Mouse (Mus musculus) forebrain, embryonic 14.5 days (tissue): ENCODE measurements around the gene Kcnq2. TPM values are rescaled to one million over a fixed set of nuclear protein-coding genes. Genes with fewer than 3 reads are reported as not detected.

Experiments
- ATAC-seq: fragments of 200-750 bp; cut with Nextera tagmentation; 2 replicates; pipeline ENCODE4 v1.8.0; 2017; ENCODE audit warnings: mild to moderate bottlenecking, moderate library complexity
- DNase-seq: peaks from one replicate; pipeline ENCODE4 v3.0.0-alpha.2; 2015; ENCODE audit warnings: low spot score
- H3K27ac ChIP-seq: fragments of 300-500 bp; sonication (generic); 2 replicates; pipeline ENCODE4 v1.5.1; 2014; ENCODE audit warnings: low read depth, mild to moderate bottlenecking, control low read depth, low read length, moderate library complexity
- H3K27me3 ChIP-seq: fragments of 300-500 bp; sonication (generic); replicated peaks from 2 replicates; pipeline ENCODE4 v1.6.1; 2014; ENCODE audit warnings: low read length, control low read depth, mixed read lengths; ENCODE audit not compliant: control insufficient read depth, insufficient read depth
- H3K36me3 ChIP-seq: fragments of 300-500 bp; sonication (generic); 2 replicates; pipeline ENCODE4 v1.6.1; 2014; ENCODE audit warnings: low read length, control low read depth; ENCODE audit not compliant: control insufficient read depth, insufficient read depth
- H3K4me1 ChIP-seq: fragments of 300-500 bp; sonication (generic); 2 replicates; pipeline ENCODE4 v1.6.1; 2014; ENCODE audit warnings: antibody characterized with exemption, low read length, control low read depth; ENCODE audit not compliant: control insufficient read depth, insufficient read depth
- H3K4me2 ChIP-seq: fragments of 300-500 bp; sonication (generic); 2 replicates; pipeline ENCODE4 v1.6.1; 2014; ENCODE audit warnings: mild to moderate bottlenecking, control low read depth, low read length
- H3K4me3 ChIP-seq: fragments of 300-500 bp; sonication (generic); 2 replicates; pipeline ENCODE4 v1.5.1; 2014; ENCODE audit warnings: low read depth, low read length, control low read depth
- H3K9ac ChIP-seq: fragments of 300-500 bp; sonication (generic); 2 replicates; pipeline ENCODE4 v1.6.1; 2014; ENCODE audit warnings: mild to moderate bottlenecking, low read length, control low read depth, moderate library complexity
- H3K9me3 ChIP-seq: fragments of 300-500 bp; sonication (generic); replicated peaks from 2 replicates; pipeline ENCODE4 v1.6.1; 2016; ENCODE audit warnings: low read length, control low read depth, mixed read lengths; ENCODE audit not compliant: control insufficient read depth
- WGBS: fragments of 180-500 bp; shearing (Covaris S2); extraction: QIAGEN DNeasy Blood & Tissue Kit; methylation state at CpG from one replicate; pipeline ENCODE4 v1.1.7; 2014; 5-methylcytosine and 5-hydroxymethylcytosine counted together
- polyA plus RNA-seq: library from polyadenylated mRNA; unstranded; fragments of >200 nt; fragmentation: Nextera tagmentation; extraction: Ambion mirVana; gene quantifications from 2 replicates; pipeline ENCODE4 v1.2.1, GENCODE M21; 2014

The Kcnq2 gene
- polyA plus RNA-seq, 1 experiment from 2014 or later = 22.8 TPM

DNA sequence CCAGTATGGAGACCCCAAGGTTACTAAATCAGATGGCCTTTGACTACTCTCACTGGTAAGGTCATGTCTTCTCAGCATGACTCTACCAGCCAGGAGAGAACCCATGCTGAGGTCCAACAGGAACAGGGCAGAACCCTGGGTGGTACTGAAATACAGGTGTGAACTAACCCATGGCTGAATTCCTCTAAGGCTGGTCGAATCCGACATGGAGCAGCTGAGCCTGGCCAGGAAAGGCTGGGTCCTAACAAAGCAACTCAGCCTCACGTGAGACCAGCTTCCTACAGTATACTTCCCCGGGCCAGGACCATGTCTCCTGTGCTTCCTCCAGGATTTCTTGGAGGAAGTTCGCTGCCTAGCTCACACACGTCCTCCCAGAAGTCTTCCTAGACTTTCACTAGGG lies 98.5 kb downstream of the Kcnq2 start:
- Histone ChIP-seq H3K9ac (no peak overlapping the region), H3K27ac (no peak overlapping the region), H3K4me2 (no peak overlapping the region), H3K4me3 (no peak overlapping the region), H3K27me3 (peaks cover 18% of the 10 kb centered on the region), H3K4me1 (no peaks in the 10 kb centered on the region), H3K9me3 (no peaks in the 10 kb centered on the region), H3K36me3 (no peaks in the 10 kb centered on the region)
- ATAC-seq = no peak
- WGBS = 80% methylated on average over 6 of the region's 6 CpGs
- no peak for DNase-seq

GRCm38 (mm10) chr2:181035186-181035585 lies 99.9 kb downstream of the Kcnq2 start:
- 88% methylated on average over 7 of the region's 7 CpGs for WGBS

DNA sequence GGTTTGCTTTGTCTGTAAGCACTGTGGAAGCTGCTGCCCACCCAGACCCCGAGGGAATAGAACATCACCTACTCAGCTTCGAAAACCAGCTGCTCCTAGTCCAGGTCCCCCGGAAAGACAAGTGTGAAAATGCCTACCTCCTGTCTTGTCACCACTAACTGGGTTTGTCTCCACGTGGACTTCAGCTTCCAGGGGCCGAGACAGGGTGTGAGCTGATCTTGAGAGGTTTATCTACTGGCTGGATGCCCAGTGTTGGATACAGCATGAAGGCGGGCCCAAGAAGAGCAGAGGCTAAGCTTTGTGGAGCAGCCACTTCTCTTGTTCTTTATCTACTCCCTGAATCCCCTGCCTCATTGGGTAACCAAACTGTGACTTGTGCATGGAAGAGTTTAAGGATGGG lies 101.8 kb downstream of the Kcnq2 start:
- Histone ChIP-seq H3K36me3 (no peaks in the 10 kb centered on the region), H3K27ac (no peak overlapping the region), H3K9me3 (no peaks in the 10 kb centered on the region), H3K4me1 (no peaks in the 10 kb centered on the region), H3K27me3 (0 out of 2 replicates have a peak, but pooled peaks cover 5% of the 10 kb centered on the region), H3K4me3 (no peak overlapping the region), H3K9ac (no peak overlapping the region), H3K4me2 (no peak overlapping the region)
- 69% methylated on average over 6 of the region's 6 CpGs for WGBS
- DNase-seq (no peak), ATAC-seq (no peak)

More at GRCm38 (mm10) chr2:181035186-181035585, 99.9 kb downstream of the Kcnq2 start:
- H3K9me3 ChIP-seq = no peaks in the 10 kb centered on the region
- H3K27ac ChIP-seq = no peak overlapping the region
- no peaks in the 10 kb centered on the region for H3K36me3 ChIP-seq
- DNase-seq (no peak), ATAC-seq (no peak)
- no peaks in the 10 kb centered on the region for H3K4me1 ChIP-seq
- no peak overlapping the region for H3K9ac ChIP-seq
- no peak overlapping the region for H3K4me2 ChIP-seq
- peaks cover 15% of the 10 kb centered on the region for H3K27me3 ChIP-seq
- H3K4me3 ChIP-seq = no peak overlapping the region

GRCm38 (mm10) chr2:181032407-181032806 lies 102.7 kb downstream of the Kcnq2 start:
- Histone ChIP-seq H3K4me3 (no peak overlapping the region), H3K36me3 (no peaks in the 10 kb centered on the region), H3K9ac (no peak overlapping the region), H3K9me3 (no peaks in the 10 kb centered on the region), H3K4me1 (no peaks in the 10 kb centered on the region), H3K27ac (no peak overlapping the region), H3K27me3 (no peaks in the 10 kb centered on the region), H3K4me2 (no peak overlapping the region)
- 57% methylated on average over 5 of the region's 5 CpGs for WGBS
- DNase-seq = peak; percentile 38
- ATAC-seq = 0 out of 2 replicates have a peak, but pooled peaks have one; percentile 44

GRCm38 (mm10) chr2:181031406-181031934 lies 103.6 kb downstream of the Kcnq2 start:
- WGBS = 86% methylated on average over 11 of the region's 11 CpGs
- Histone ChIP-seq H3K9ac (no peak overlapping the region), H3K36me3 (no peaks in the 10 kb centered on the region), H3K4me1 (no peaks in the 10 kb centered on the region), H3K27ac (no peak overlapping the region), H3K27me3 (no peaks in the 10 kb centered on the region), H3K4me2 (no peak overlapping the region), H3K9me3 (no peaks in the 10 kb centered on the region), H3K4me3 (no peak overlapping the region)
- DNase-seq = no peak
- no peak for ATAC-seq

Other genes with a start within 250 kb of the Kcnq2 start
- 24.5 and 36.8 TPM in 2 replicates for gene Ythdf1, start 214.4 kb downstream of the Kcnq2 start, polyA plus RNA-seq
- gene Birc7, start 206.3 kb downstream of the Kcnq2 start, polyA plus RNA-seq = not detected in 2 replicates
- gene Nkain4, start 180.6 kb downstream of the Kcnq2 start, polyA plus RNA-seq = 57.3 and 60.7 TPM in 2 replicates
- gene Arfgap1, start 168.1 kb downstream of the Kcnq2 start, polyA plus RNA-seq = 71.7 and 85.4 TPM in 2 replicates
- gene Col20a1, start 148.8 kb downstream of the Kcnq2 start, polyA plus RNA-seq = 0.07 and 0.10 TPM in 2 replicates
- gene Chrna4, start 91.8 kb downstream of the Kcnq2 start, polyA plus RNA-seq = 13.1 and 14.3 TPM in 2 replicates
- gene Eef1a2, start 21.7 kb upstream of the Kcnq2 start, polyA plus RNA-seq = 5.1 and 5.9 TPM in 2 replicates
- 525 and 607 TPM in 2 replicates for gene Ppdpf, start 51.9 kb upstream of the Kcnq2 start, polyA plus RNA-seq
- gene Ptk6, start 67.5 kb upstream of the Kcnq2 start, polyA plus RNA-seq = not detected in 2 replicates
- gene Srms, start 77.9 kb upstream of the Kcnq2 start, polyA plus RNA-seq = 0.16 and 0.25 TPM in 2 replicates
- gene Fndc11, start 84.7 kb upstream of the Kcnq2 start, polyA plus RNA-seq = 0.21 and 0.44 TPM in 2 replicates
- gene Helz2, start 106.7 kb upstream of the Kcnq2 start, polyA plus RNA-seq = 0.33 and 0.41 TPM in 2 replicates
- gene Gmeb2, start 152.7 kb upstream of the Kcnq2 start, polyA plus RNA-seq = 19.2 and 21.5 TPM in 2 replicates
- 1,166 and 1,263 TPM in 2 replicates for gene Stmn3, start 179.2 kb upstream of the Kcnq2 start, polyA plus RNA-seq
- gene Rtel1, start 184.4 kb upstream of the Kcnq2 start, polyA plus RNA-seq = 37.0 and 40.7 TPM in 2 replicates
- gene Zgpat, start 229.6 kb upstream of the Kcnq2 start, polyA plus RNA-seq = 44.6 and 55.6 TPM in 2 replicates
- 58.6 and 63.5 TPM in 2 replicates for gene Arfrp1, start 230.1 kb upstream of the Kcnq2 start, polyA plus RNA-seq
- 27.4 and 30.3 TPM in 2 replicates for gene Lime1, start 244.8 kb upstream of the Kcnq2 start, polyA plus RNA-seq